Mouse (Mus musculus): ENCODE measurements around the gene Bach2. TPM values are rescaled to one million over a fixed set of nuclear protein-coding genes. Genes with fewer than 3 reads are reported as not detected.

Bach2 gene
- 1.3 TPM for polyA plus RNA-seq (2014; fragmentation: Illumina TruSeq; extraction: RNeasy Lipid Tissue Mini Kit (QIAGEN cat#74804); ENCODE audit: low read depth, low replicate concordance)

DNA sequence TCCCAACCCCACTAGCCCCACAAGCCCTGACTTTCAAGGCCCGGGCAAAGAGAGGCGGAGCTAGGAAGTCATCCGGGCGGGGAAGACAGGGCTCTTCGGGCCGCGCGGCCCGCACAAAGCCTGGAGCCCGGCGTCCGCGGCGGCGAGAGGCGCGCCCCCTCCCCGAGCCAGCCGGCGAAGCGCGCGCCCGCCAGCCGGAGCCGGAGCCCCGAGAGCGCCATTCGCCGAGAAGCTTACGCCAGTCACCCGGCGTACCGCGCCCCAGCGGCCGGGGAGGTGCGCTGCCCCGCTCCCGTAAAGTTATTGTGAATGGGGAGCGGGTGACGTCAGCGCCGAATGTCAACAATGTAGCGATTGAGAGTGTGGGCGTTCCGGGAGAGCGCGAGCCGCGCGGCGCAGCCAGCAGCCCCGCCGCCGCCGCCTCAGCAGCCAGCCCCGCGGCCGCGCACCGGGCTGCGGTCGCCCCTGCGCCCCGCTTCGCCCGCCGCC lies at the start of gene Bach2:
Bach2 (plus strand) TSS at position 439 of the 489 bp plus-strand sequence.

DNA sequence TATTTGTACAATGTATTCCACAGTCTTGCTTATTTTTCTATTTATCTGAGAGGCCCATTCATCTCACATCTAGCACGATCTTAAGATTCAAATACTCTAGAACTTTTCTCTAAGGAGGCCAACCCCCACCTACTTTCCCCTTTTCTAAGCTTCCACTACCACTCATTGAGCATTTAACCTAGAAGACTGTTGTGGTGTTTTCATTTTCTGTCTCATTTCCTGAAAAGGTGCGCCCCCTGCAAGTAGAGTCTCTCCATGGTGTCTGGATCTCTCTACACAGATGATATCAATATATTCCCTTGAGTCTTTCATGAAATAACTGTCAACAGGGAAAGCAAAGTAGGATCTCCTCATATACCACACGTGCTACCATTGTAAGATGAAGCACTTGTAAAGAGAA lies 364.1 kb downstream of the Bach2 start, which contains the start of gene Gja10:
Gja10 (minus strand) TSS at position 101 of the 400 bp plus-strand sequence.

DNA sequence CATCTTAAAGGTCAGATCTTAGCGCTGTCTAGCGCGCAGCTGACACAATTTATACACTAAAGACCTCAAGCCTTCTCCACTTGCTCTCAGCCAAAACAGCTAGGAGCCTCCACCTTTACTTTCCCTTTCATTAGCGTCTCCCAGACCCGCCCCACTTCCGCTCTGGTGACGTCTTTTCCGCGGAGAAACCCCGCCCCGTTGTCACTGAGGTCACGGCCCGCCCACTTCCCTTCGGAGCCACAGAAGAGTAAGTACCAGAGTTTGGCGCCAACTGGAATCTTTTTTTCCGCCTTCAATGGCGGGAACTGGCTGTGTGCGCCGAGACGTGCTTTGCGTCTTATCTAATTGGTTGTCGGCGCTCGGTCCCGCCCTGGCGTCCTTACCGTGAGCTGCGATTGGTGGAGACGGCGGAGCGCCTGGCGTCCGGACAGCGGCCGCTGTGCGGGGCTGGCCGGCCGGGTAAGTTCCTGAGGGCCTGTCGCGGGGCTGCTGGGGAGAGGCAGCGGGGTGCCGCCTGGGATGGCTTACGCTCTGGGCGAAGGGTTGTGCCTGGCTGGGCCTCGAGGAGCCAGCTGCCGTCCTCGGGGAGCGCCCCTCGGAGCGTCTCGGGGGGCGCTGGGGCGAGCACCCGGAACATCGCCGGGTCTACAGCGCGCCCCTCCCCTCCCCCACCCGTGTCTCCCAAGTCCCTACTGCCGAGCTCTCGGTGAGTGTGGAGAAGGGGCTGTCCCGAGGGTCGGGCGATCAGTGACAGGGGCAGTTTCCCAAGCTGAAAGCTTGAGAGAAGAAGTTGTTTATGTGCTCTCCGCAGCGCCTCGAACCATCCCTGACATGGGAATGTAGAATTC lies 376.7 kb downstream of the Bach2 start, which contains the start of gene Casp8ap2:
Casp8ap2 (plus strand) TSS at position 418 of the 848 bp plus-strand sequence.

All from kidney, adult 10 weeks (tissue).